Mouse (Mus musculus): ENCODE measurements around the gene Tarbp2. TPM values are rescaled to one million over a fixed set of nuclear protein-coding genes. Genes with fewer than 3 reads are reported as not detected.

Gene Tarbp2
- total RNA-seq, 1 experiment: 184 TPM

- no peaks in the 10 kb centered on the region for H3K9me3 ChIP-seq (ENCODE audit: control insufficient read depth, insufficient read depth, low read depth, low read length)
- no peak overlapping the region for H3K4me3 ChIP-seq (ENCODE audit: insufficient read depth in 1 of 2, low read depth in 1 of 2, low read length in 2 of 2, poor library complexity in 1 of 2, severe bottlenecking in 1 of 2)
- H3K9ac ChIP-seq (ENCODE audit: insufficient read depth, low read depth, low read length, poor library complexity, severe bottlenecking): no peak overlapping the region
- in situ Hi-C loops (cut with MboI; ENCODE audit: low sequenced_read_pairs in 2 of 2, unreplicated experiment in 2 of 2): loop anchor here in 1 of 2 experiments (25.0 kb wide), 1 partner anchor 413 kb away; no protein-coding TSS in a partner anchor
- H3K36me3 ChIP-seq (ENCODE audit: control insufficient read depth, insufficient read depth, low read length, poor library complexity, severe bottlenecking): peaks cover 59% of the 10 kb centered on the region
- no peak for TF ChIP-seq MAFK (IDR thresholded peaks at IDR 0.05; ENCODE audit: insufficient read depth, low read depth, low read length)
- TF ChIP-seq CHD2 (IDR thresholded peaks at IDR 0.05; ENCODE audit: low read depth, low read length): no peak
- TF ChIP-seq HCFC1 (IDR thresholded peaks at IDR 0.05; ENCODE audit: borderline replicate concordance, insufficient read depth, low read length): no peak
- no peak for TF ChIP-seq ZC3H11A (IDR thresholded peaks at IDR 0.05; ENCODE audit: borderline replicate concordance, low read depth, low read length)
- TF ChIP-seq ZNF384 (IDR thresholded peaks at IDR 0.05; ENCODE audit: low read depth, low read length): no peak
- no peak overlapping the region for H3K27ac ChIP-seq (ENCODE audit: insufficient read depth, low read depth, low read length, poor library complexity, severe bottlenecking)
- H3K4me1 ChIP-seq (ENCODE audit: control insufficient read depth in 2 of 2, insufficient read depth in 2 of 2, low read length in 2 of 2, poor library complexity in 1 of 2): peaks cover 0 to 8% of the 10 kb centered on the region in 2 experiments; a peak in 2 of 4 replicates
- no peak for DNase-seq (ENCODE audit: low read depth, low spot score)
Measured at GRCm38 (mm10) chr15:102499851-102500250, 18.1 kb upstream of the Tarbp2 start.

- H3K36me3 ChIP-seq (ENCODE audit: control insufficient read depth, insufficient read depth, low read length, poor library complexity, severe bottlenecking): peaks cover 59% of the 10 kb centered on the region
- TF ChIP-seq ZC3H11A (IDR thresholded peaks at IDR 0.05; ENCODE audit: borderline replicate concordance, low read depth, low read length): no peak
- TF ChIP-seq CHD2 (IDR thresholded peaks at IDR 0.05; ENCODE audit: low read depth, low read length): no peak
- TF ChIP-seq HCFC1 (IDR thresholded peaks at IDR 0.05; ENCODE audit: borderline replicate concordance, insufficient read depth, low read length): no peak
- no peak for TF ChIP-seq MAFK (IDR thresholded peaks at IDR 0.05; ENCODE audit: insufficient read depth, low read depth, low read length)
- TF ChIP-seq ZNF384 (IDR thresholded peaks at IDR 0.05; ENCODE audit: low read depth, low read length): no peak
- H3K4me1 ChIP-seq (ENCODE audit: control insufficient read depth in 2 of 2, insufficient read depth in 2 of 2, low read length in 2 of 2, poor library complexity in 1 of 2): peaks cover 0 to 12% of the 10 kb centered on the region in 2 experiments; a peak in 2 of 4 replicates
- in situ Hi-C loops (cut with MboI; ENCODE audit: low sequenced_read_pairs in 2 of 2, unreplicated experiment in 2 of 2): no loop called here
- no peak overlapping the region for H3K27ac ChIP-seq (ENCODE audit: insufficient read depth, low read depth, low read length, poor library complexity, severe bottlenecking)
- no peak overlapping the region for H3K4me3 ChIP-seq (ENCODE audit: insufficient read depth in 1 of 2, low read depth in 1 of 2, low read length in 2 of 2, poor library complexity in 1 of 2, severe bottlenecking in 1 of 2)
- DNase-seq (ENCODE audit: low read depth, low spot score): no peak
- H3K9me3 ChIP-seq (ENCODE audit: control insufficient read depth, insufficient read depth, low read depth, low read length): no peaks in the 10 kb centered on the region
- H3K9ac ChIP-seq (ENCODE audit: insufficient read depth, low read depth, low read length, poor library complexity, severe bottlenecking): no peak overlapping the region
Measured at GRCm38 (mm10) chr15:102500479-102500878, 17.5 kb upstream of the Tarbp2 start.

- H3K27ac ChIP-seq (ENCODE audit: insufficient read depth, low read depth, low read length, poor library complexity, severe bottlenecking): no peak overlapping the region
- in situ Hi-C loops (cut with MboI; ENCODE audit: low sequenced_read_pairs in 2 of 2, unreplicated experiment in 2 of 2): no loop called here
Measured at GRCm38 (mm10) chr15:102501084-102501814, 16.7 kb upstream of the Tarbp2 start.

GRCm38 (mm10) chr15:102502254-102502840, 15.6 kb upstream of the Tarbp2 start:
- DNase-seq (ENCODE audit: low read depth, low spot score): no peak
- Histone ChIP-seq H3K4me1 (ENCODE audit: control insufficient read depth in 2 of 2, insufficient read depth in 2 of 2, low read length in 2 of 2, poor library complexity in 1 of 2) (peaks cover 0 to 12% of the 10 kb centered on the region in 2 experiments; a peak in 2 of 4 replicates), H3K9me3 (ENCODE audit: control insufficient read depth, insufficient read depth, low read depth, low read length) (no peaks in the 10 kb centered on the region), H3K36me3 (ENCODE audit: control insufficient read depth, insufficient read depth, low read length, poor library complexity, severe bottlenecking) (peaks cover 51% of the 10 kb centered on the region), H3K4me3 (ENCODE audit: insufficient read depth in 1 of 2, low read depth in 1 of 2, low read length in 2 of 2, poor library complexity in 1 of 2, severe bottlenecking in 1 of 2) (no peak overlapping the region), H3K27ac (ENCODE audit: insufficient read depth, low read depth, low read length, poor library complexity, severe bottlenecking) (no peak overlapping the region), H3K9ac (ENCODE audit: insufficient read depth, low read depth, low read length, poor library complexity, severe bottlenecking) (no peak overlapping the region)
- TF ChIP-seq ZC3H11A (IDR thresholded peaks at IDR 0.05; ENCODE audit: borderline replicate concordance, low read depth, low read length) (no peak), HCFC1 (IDR thresholded peaks at IDR 0.05; ENCODE audit: borderline replicate concordance, insufficient read depth, low read length) (no peak), MAFK (IDR thresholded peaks at IDR 0.05; ENCODE audit: insufficient read depth, low read depth, low read length) (no peak), CHD2 (IDR thresholded peaks at IDR 0.05; ENCODE audit: low read depth, low read length) (no peak), ZNF384 (IDR thresholded peaks at IDR 0.05; ENCODE audit: low read depth, low read length) (no peak)
- in situ Hi-C loops (cut with MboI; ENCODE audit: low sequenced_read_pairs in 2 of 2, unreplicated experiment in 2 of 2): no loop called here

More at GRCm38 (mm10) chr15:102501084-102501814, 16.7 kb upstream of the Tarbp2 start:
- DNase-seq (ENCODE audit: low read depth, low spot score): no peak
- Histone ChIP-seq H3K36me3 (ENCODE audit: control insufficient read depth, insufficient read depth, low read length, poor library complexity, severe bottlenecking) (peaks cover 53% of the 10 kb centered on the region), H3K4me1 (ENCODE audit: control insufficient read depth in 2 of 2, insufficient read depth in 2 of 2, low read length in 2 of 2, poor library complexity in 1 of 2) (peaks cover 0 to 12% of the 10 kb centered on the region in 2 experiments; a peak in 2 of 4 replicates), H3K9ac (ENCODE audit: insufficient read depth, low read depth, low read length, poor library complexity, severe bottlenecking) (no peak overlapping the region), H3K9me3 (ENCODE audit: control insufficient read depth, insufficient read depth, low read depth, low read length) (no peaks in the 10 kb centered on the region), H3K4me3 (ENCODE audit: insufficient read depth in 1 of 2, low read depth in 1 of 2, low read length in 2 of 2, poor library complexity in 1 of 2, severe bottlenecking in 1 of 2) (no peak overlapping the region)
- TF ChIP-seq ZNF384 (IDR thresholded peaks at IDR 0.05; ENCODE audit: low read depth, low read length): no peak
- no peak for TF ChIP-seq MAFK (IDR thresholded peaks at IDR 0.05; ENCODE audit: insufficient read depth, low read depth, low read length)
- TF ChIP-seq CHD2 (IDR thresholded peaks at IDR 0.05; ENCODE audit: low read depth, low read length): no peak
- TF ChIP-seq HCFC1 (IDR thresholded peaks at IDR 0.05; ENCODE audit: borderline replicate concordance, insufficient read depth, low read length): no peak
- no peak for TF ChIP-seq ZC3H11A (IDR thresholded peaks at IDR 0.05; ENCODE audit: borderline replicate concordance, low read depth, low read length)
